Mouse (Mus musculus) left cerebral cortex, adult 8-10 months (tissue): ENCODE measurements around the gene Lgmn. TPM values are rescaled to one million over a fixed set of nuclear protein-coding genes. Genes with fewer than 3 reads are reported as not detected.

Experiments used
- DNase-seq, 2 experiments: peaks; one replicate each; pipeline ENCODE4 v3.0.0; 2022; ENCODE audit warnings: low spot score in 2 of 2
- total RNA-seq, 4 experiments: library from RNA; stranded (reverse); gene quantifications; 2 replicates each; pipeline ENCODE4 v1.2.4; 2022

Gene Lgmn
- 100 to 1,000 TPM; 107 to 158 (median 125) TPM for total RNA-seq

GRCm38 (mm10) chr12:102439632-102440023 is at the start of gene Lgmn:
Gene Lgmn (minus strand): TSS chr12:102439813.
- DNase-seq = peak; percentile 94 to 99

GRCm38 (mm10) chr12:102484946-102485345 is 45.3 kb upstream of the Lgmn start:
- no peak for DNase-seq

GRCm38 (mm10) chr12:102480481-102480880 is 40.9 kb upstream of the Lgmn start:
- DNase-seq = no peak

GRCm38 (mm10) chr12:102474411-102474810 is 34.8 kb upstream of the Lgmn start:
- no peak for DNase-seq

- DNase-seq = peak; percentile 84 to 98
Measured at GRCm38 (mm10) chr12:102468894-102469764, 29.5 kb upstream of the Lgmn start, which contains the start of gene Golga5. Gene Golga5 (plus strand): TSS chr12:102469135.

GRCm38 (mm10) chr12:102468136-102468535 is 28.5 kb upstream of the Lgmn start:
- DNase-seq = no peak

GRCm38 (mm10) chr12:102464650-102465049 is 25.0 kb upstream of the Lgmn start:
- no peak for DNase-seq

- DNase-seq = no peak
Measured at GRCm38 (mm10) chr12:102461177-102461576, 21.6 kb upstream of the Lgmn start.

- DNase-seq = no peak
Measured at GRCm38 (mm10) chr12:102460014-102460413, 20.4 kb upstream of the Lgmn start.

GRCm38 (mm10) chr12:102456467-102457193 is 17.0 kb upstream of the Lgmn start:
- no peak for DNase-seq

GRCm38 (mm10) chr12:102453581-102453980 is 14.0 kb upstream of the Lgmn start:
- no peak for DNase-seq

- DNase-seq = no peak
Measured at GRCm38 (mm10) chr12:102451126-102451851, 11.7 kb upstream of the Lgmn start.

GRCm38 (mm10) chr12:102450437-102450836 is 10.8 kb upstream of the Lgmn start:
- no peak for DNase-seq

GRCm38 (mm10) chr12:102445436-102445835 is 5.8 kb upstream of the Lgmn start:
- no peak for DNase-seq

GRCm38 (mm10) chr12:102443676-102444075 is 4.1 kb upstream of the Lgmn start:
- no peak for DNase-seq

GRCm38 (mm10) chr12:102442639-102443038 is 3.0 kb upstream of the Lgmn start:
- DNase-seq = no peak

- no peak for DNase-seq
Measured at GRCm38 (mm10) chr12:102441141-102441540, 1.5 kb upstream of the Lgmn start.

GRCm38 (mm10) chr12:102440551-102440950 is 938 bp upstream of the Lgmn start:
- no peak for DNase-seq

- DNase-seq = peak in 1 of 2 experiments; percentile 33
Measured at GRCm38 (mm10) chr12:102438983-102439631, 506 bp downstream of the Lgmn start.

GRCm38 (mm10) chr12:102437952-102438351 is 1.7 kb downstream of the Lgmn start:
- no peak for DNase-seq

GRCm38 (mm10) chr12:102436939-102437526 is 2.6 kb downstream of the Lgmn start:
- no peak for DNase-seq
